Mouse (Mus musculus): ENCODE measurements around the gene Ddx43.

GRCm38 (mm10) chr9:78400570-78400969, 5.0 kb downstream of the Ddx43 start:
- TF ChIP-seq CTCF (IDR thresholded peaks at IDR 0.05; ENCODE audit: borderline replicate concordance, insufficient read depth, low read depth, low read length) = no peak
- TF ChIP-seq POLR2A (IDR thresholded peaks at IDR 0.05; ENCODE audit: borderline replicate concordance, insufficient read depth, low read length) = no peak

Data from cerebellum, adult 2 months (tissue).